Mouse (Mus musculus) stomach, embryonic 14.5 days (tissue): Measurements from ENCODE around the gene Zfp609. TPM values are rescaled to one million over a fixed set of nuclear protein-coding genes. Genes with fewer than 3 reads are reported as not detected.

Source experiments
- ATAC-seq: fragments of 200-750 bp; cut with Nextera tagmentation; 2 replicates; pipeline ENCODE4 v1.8.0; 2017; ENCODE audit warnings: low read depth, moderate TSS enrichment; ENCODE audit not compliant: insufficient number of reproducible peaks, insufficient read depth, low FRiP score
- H3K27ac ChIP-seq: fragments of 300-500 bp; sonication (generic); 2 replicates; pipeline ENCODE4 v1.5.1; 2014; ENCODE audit warnings: mild to moderate bottlenecking, low read length, moderate library complexity, mixed read lengths
- H3K27me3 ChIP-seq: fragments of 300-500 bp; sonication (generic); 2 replicates; pipeline ENCODE4 v1.6.1; 2014; ENCODE audit warnings: low read length, control low read depth, mixed read lengths; ENCODE audit not compliant: control insufficient read depth, insufficient read depth
- H3K36me3 ChIP-seq: fragments of 300-500 bp; sonication (generic); 2 replicates; pipeline ENCODE4 v1.6.1; 2014; ENCODE audit warnings: mild to moderate bottlenecking, control low read depth, low read length, moderate library complexity, mixed read lengths; ENCODE audit not compliant: control insufficient read depth, insufficient read depth
- H3K4me1 ChIP-seq: fragments of 300-500 bp; sonication (generic); 2 replicates; pipeline ENCODE4 v1.6.1; 2014; ENCODE audit warnings: low read length, control low read depth, mixed read lengths; ENCODE audit not compliant: control insufficient read depth, insufficient read depth
- H3K4me2 ChIP-seq: fragments of 300-500 bp; sonication (generic); replicated peaks from 2 replicates; pipeline ENCODE4 v1.6.1; 2014; ENCODE audit warnings: low read depth, low read length, control low read depth
- H3K4me3 ChIP-seq: fragments of 300-500 bp; sonication (generic); 2 replicates; pipeline ENCODE4 v1.5.1; 2014; ENCODE audit warnings: low read depth, low read length, control low read depth
- H3K9ac ChIP-seq: fragments of 300-500 bp; sonication (generic); replicated peaks from 2 replicates; pipeline ENCODE4 v1.6.1; 2014; ENCODE audit warnings: low read depth, mild to moderate bottlenecking, control low read depth, low read length, moderate library complexity, mixed read lengths
- H3K9me3 ChIP-seq: fragments of 300-500 bp; sonication (generic); 2 replicates; pipeline ENCODE4 v1.6.1; 2016; ENCODE audit warnings: low read depth, low read length, control low read depth; ENCODE audit not compliant: control insufficient read depth
- WGBS: fragments of 180-500 bp; shearing (Covaris S2); extraction: QIAGEN DNeasy Blood & Tissue Kit; methylation state at CpG from one replicate; pipeline ENCODE4 v1.1.7; 2014; 5-methylcytosine and 5-hydroxymethylcytosine counted together
- polyA plus RNA-seq: library from polyadenylated mRNA; unstranded; fragments of >200 nt; fragmentation: Nextera tagmentation; extraction: Ambion mirVana; gene quantifications from 2 replicates; pipeline ENCODE4 v1.2.1, GENCODE M21; 2014

Zfp609 gene
- polyA plus RNA-seq, 1 experiment from 2014 or later = 8.7 TPM

DNA sequence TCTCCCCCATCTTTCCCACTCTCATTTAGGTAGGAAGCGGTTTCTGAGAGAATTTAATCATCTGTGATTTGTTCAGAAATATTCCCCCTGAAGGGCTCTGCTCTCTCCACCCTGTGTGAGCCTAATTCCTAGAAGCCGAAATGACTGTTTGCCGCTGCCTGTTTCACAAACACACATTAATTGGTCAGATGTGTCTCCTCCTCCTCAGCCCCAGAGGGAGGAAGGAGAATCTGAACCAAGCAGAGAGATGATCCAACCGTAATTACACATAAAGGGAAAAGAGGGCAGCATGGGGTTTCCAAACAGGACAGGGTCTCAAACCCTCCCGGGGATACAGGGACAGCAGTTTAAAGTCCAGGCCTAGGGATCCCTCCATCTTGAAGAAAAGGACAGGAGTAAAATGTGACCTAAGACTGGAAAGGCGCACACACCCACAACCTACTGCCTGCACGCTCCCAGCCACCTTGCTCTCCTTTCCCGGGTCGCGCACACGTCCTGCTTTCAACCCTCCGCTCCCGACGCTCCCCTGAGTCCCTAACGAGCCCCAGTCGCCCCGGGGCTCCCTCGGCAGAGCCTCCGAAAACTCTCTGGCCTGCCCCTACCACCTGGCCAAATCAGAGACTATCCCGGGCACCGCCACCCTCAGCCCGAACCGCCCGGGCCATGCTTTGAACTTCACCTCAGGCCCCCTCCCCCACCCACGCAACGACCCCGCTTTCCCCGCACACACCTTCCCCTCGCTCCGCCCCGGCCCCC is 598 bp downstream of the Zfp609 start:
- Histone ChIP-seq H3K4me2 (peak overlapping the region; percentile 62), H3K9ac (peak overlapping the region; percentile 89), H3K4me1 (peaks cover 31% of the 10 kb centered on the region), H3K27me3 (no peaks in the 10 kb centered on the region), H3K36me3 (no peaks in the 10 kb centered on the region), H3K27ac (peak overlapping the region; percentile 98), H3K9me3 (no peaks in the 10 kb centered on the region), H3K4me3 (peak overlapping the region; percentile 73)
- WGBS = under 1% methylated on average over 31 of the region's 31 CpGs
- ATAC-seq = peak; percentile 21; the same call in 1 of the 2 replicates

DNA sequence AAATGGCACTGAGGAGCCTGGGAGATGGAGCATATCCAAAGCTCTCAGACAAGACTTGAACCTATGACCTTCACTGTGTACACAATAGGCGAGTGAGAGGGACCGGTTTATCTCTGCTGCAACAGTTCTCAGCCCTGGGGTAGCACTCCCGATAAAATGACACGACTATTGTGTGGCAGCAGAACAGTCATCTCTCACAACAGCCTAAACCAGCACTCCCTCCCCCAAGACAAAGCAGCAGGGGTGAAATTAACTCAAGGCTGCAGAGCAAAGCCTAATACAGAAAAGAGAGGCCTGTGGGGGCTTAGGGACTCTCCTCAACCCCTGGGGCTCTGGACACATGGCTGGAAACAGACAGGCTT is 1.2 kb downstream of the Zfp609 start:
- no peaks in the 10 kb centered on the region for H3K9me3 ChIP-seq
- peak; percentile 28; the same call in 1 of the 2 replicates for ATAC-seq
- peaks cover 31% of the 10 kb centered on the region for H3K4me1 ChIP-seq
- H3K4me3 ChIP-seq = peak overlapping the region; percentile 73
- H3K27ac ChIP-seq = peak overlapping the region; percentile 98
- WGBS = 2% methylated on average over 4 of the region's 4 CpGs
- H3K27me3 ChIP-seq = no peaks in the 10 kb centered on the region
- no peaks in the 10 kb centered on the region for H3K36me3 ChIP-seq
- peak overlapping the region; percentile 62 for H3K4me2 ChIP-seq
- H3K9ac ChIP-seq = peak overlapping the region; percentile 89; the same call in 1 of the 2 replicates

DNA sequence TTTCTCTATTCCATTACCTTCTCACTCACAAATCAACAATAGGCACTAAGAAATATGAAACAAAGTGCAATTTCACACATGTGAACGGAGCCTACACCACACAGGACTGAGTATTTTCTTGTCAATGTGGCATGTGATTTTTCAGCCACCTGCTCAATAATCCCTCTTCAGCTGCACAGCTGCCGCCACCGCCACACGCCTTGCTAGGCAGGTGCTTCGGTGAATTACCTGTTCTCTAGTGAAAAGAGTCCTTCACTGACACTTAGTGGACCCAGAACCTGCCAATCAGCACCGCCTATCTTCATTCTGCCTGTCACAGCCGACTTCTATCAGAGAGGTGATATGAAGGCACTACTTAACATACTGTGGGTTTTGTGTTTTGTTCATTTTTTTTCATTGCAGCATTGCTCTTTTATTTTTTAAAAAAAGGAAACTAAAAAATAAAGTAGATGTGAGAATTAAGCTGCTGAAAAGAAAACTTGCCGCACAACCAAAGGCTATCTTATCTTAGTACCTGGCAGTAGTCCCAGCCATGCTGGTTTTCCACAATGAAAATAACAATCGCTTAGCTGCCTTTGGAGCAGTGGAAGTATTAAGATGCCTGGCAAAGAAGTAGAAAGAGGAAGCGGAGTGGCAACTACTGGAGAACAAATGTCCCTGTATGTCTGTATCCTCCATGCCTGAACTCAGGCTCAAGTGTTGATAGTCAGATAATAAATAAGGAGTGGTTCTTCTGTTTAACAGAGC is 3.5 kb downstream of the Zfp609 start:
- WGBS = 65% methylated on average over 10 of the region's 10 CpGs
- H3K27me3 ChIP-seq = no peaks in the 10 kb centered on the region
- no peak for ATAC-seq
- no peak overlapping the region for H3K4me3 ChIP-seq
- H3K36me3 ChIP-seq = no peaks in the 10 kb centered on the region
- no peak overlapping the region for H3K9ac ChIP-seq
- no peak overlapping the region for H3K4me2 ChIP-seq
- H3K27ac ChIP-seq = no peak overlapping the region
- H3K9me3 ChIP-seq = no peaks in the 10 kb centered on the region
- peaks cover 31% of the 10 kb centered on the region for H3K4me1 ChIP-seq

DNA sequence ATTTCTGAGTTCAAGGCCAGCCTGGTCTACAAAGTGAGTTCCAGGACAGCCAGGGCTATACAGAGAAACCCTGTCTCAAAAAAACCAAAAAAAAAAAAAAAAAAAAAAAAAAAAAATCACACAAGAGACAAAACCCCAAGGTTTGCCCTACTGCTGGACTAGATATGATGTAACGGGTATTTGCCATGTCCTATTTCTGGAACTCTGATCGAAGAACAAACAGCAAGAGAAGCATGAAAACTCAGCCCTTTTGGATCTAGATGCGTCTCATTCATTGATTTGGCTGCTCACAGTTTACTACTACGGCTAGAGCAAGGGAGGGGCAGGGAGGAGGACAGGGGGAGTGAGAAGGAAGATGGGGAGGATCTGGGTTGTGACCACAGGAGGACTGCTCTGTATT is 5.4 kb downstream of the Zfp609 start:
- H3K9me3 ChIP-seq = no peaks in the 10 kb centered on the region
- H3K9ac ChIP-seq = no peak overlapping the region
- H3K4me2 ChIP-seq = no peak overlapping the region
- no peaks in the 10 kb centered on the region for H3K36me3 ChIP-seq
- no peak overlapping the region for H3K27ac ChIP-seq
- H3K4me1 ChIP-seq = peaks cover 24% of the 10 kb centered on the region
- 85% methylated on average over 4 of the region's 4 CpGs for WGBS
- H3K4me3 ChIP-seq = no peak overlapping the region
- no peak for ATAC-seq
- H3K27me3 ChIP-seq = no peaks in the 10 kb centered on the region

DNA sequence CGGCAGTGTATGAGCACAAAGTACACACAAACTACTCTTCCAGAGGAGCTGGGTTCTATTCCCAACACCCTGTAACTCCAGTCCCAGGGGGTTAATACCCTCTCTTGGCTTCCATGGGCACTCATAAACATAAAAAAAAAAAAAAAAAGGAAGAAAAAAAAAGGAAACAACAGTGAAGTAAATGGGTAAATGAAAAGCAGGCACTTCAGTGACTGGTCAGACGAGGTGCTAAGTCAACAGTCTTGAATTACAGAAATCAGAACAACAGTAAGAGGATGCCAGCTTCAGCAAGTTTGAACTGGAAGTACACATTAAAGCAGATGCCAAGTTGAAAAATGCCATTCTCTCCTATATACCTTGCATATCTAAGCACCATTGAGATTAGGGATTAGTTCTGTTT is 7.1 kb downstream of the Zfp609 start:
- no peak overlapping the region for H3K27ac ChIP-seq
- H3K4me1 ChIP-seq = peaks cover 15% of the 10 kb centered on the region
- H3K36me3 ChIP-seq = no peaks in the 10 kb centered on the region
- H3K9ac ChIP-seq = no peak overlapping the region
- no peak overlapping the region for H3K4me2 ChIP-seq
- ATAC-seq = no peak
- H3K9me3 ChIP-seq = no peaks in the 10 kb centered on the region
- 79% methylated on average over 2 of the region's 2 CpGs for WGBS
- H3K4me3 ChIP-seq = no peak overlapping the region
- no peaks in the 10 kb centered on the region for H3K27me3 ChIP-seq

- Histone ChIP-seq H3K4me1 (peaks cover 1% of the 10 kb centered on the region), H3K27me3 (no peaks in the 10 kb centered on the region), H3K9me3 (no peaks in the 10 kb centered on the region), H3K9ac (no peak overlapping the region), H3K36me3 (no peaks in the 10 kb centered on the region), H3K4me3 (no peak overlapping the region), H3K27ac (no peak overlapping the region), H3K4me2 (no peak overlapping the region)
- ATAC-seq = no peak
- WGBS = 84% methylated on average over 2 of the region's 2 CpGs
Measured at GRCm38 (mm10) chr9:65818402-65818801, 9.0 kb downstream of the Zfp609 start.

- WGBS = 48% methylated on average over 2 of the region's 2 CpGs
- H3K27me3 ChIP-seq = no peaks in the 10 kb centered on the region
- no peak overlapping the region for H3K27ac ChIP-seq
- H3K4me2 ChIP-seq = no peak overlapping the region
- H3K4me3 ChIP-seq = no peak overlapping the region
- ATAC-seq = no peak
- H3K9me3 ChIP-seq = no peaks in the 10 kb centered on the region
- no peaks in the 10 kb centered on the region for H3K36me3 ChIP-seq
- no peaks in the 10 kb centered on the region for H3K4me1 ChIP-seq
- H3K9ac ChIP-seq = no peak overlapping the region
Measured at GRCm38 (mm10) chr9:65812841-65813240, 14.5 kb downstream of the Zfp609 start.

GRCm38 (mm10) chr9:65811784-65812183 is 15.6 kb downstream of the Zfp609 start:
- WGBS = 83% methylated on average over 1 of the region's 1 CpGs
- Histone ChIP-seq H3K9me3 (no peaks in the 10 kb centered on the region), H3K36me3 (no peaks in the 10 kb centered on the region), H3K4me1 (no peaks in the 10 kb centered on the region), H3K27me3 (no peaks in the 10 kb centered on the region), H3K27ac (no peak overlapping the region), H3K9ac (no peak overlapping the region), H3K4me2 (no peak overlapping the region), H3K4me3 (no peak overlapping the region)
- no peak for ATAC-seq
